Mouse (Mus musculus) left cerebral cortex, adult 2 months (tissue): ENCODE data around the gene Nup107. TPM values are rescaled to one million over a fixed set of nuclear protein-coding genes. Genes with fewer than 3 reads are reported as not detected.
"Not testable (repeated sequence)": the region's sequence is repeated elsewhere in the genome, so short reads cannot be mapped to it uniquely, and the experiment has no call there.

Experiments
- DNase-seq, 2 experiments: peaks; one replicate each; pipeline ENCODE4 v3.0.0; 2021 to 2022; ENCODE audit warnings: low spot score in 2 of 2, mixed read lengths in 1 of 2; ENCODE audit errors: extremely low spot score in 1 of 2
- H3K27ac ChIP-seq: fragments of 200-600 bp; 2 replicates; pipeline ENCODE4 v1.8.1; 2022
- H3K4me3 ChIP-seq: fragments of 200-600 bp; 2 replicates; pipeline ENCODE4 v1.8.1; 2022
- CTCF ChIP-seq: fragments of 200-600 bp; IDR thresholded peaks from 2 replicates; pipeline ENCODE4 v1.8.1; 2022; ENCODE audit warnings: antibody characterized with exemption, mild to moderate bottlenecking, moderate library complexity
- intact Hi-C: fragments of 180-260 bp; cut with DNase I; formaldehyde crosslinking; loops from one replicate; pipeline ENCODE4 v1.15.1; 2025
- total RNA-seq, 2 experiments: library from RNA; stranded (reverse); gene quantifications; 2 replicates each; pipeline ENCODE4 v1.2.3; 2021

Gene Nup107
- total RNA-seq, 2 experiments from 2014 or later, result 13.4 to 15.9 TPM

GRCm38 (mm10) chr10:117766111-117766895 is 26.2 kb downstream of the Nup107 start:
- no peak for DNase-seq
- no peak for TF ChIP-seq CTCF
- intact Hi-C loops, result no loop called here
- Histone ChIP-seq H3K27ac (no peak overlapping the region), H3K4me3 (no peak overlapping the region)

- intact Hi-C loops, result no loop called here
- no peak overlapping the region for H3K4me3 ChIP-seq
- DNase-seq, result no peak
- no peak for TF ChIP-seq CTCF
- H3K27ac ChIP-seq, result no peak overlapping the region
These were observed 27.2 kb downstream of the Nup107 start for GRCm38 (mm10) chr10:117765116-117765894.

- DNase-seq, result no peak
- TF ChIP-seq CTCF, result no peak
- Histone ChIP-seq H3K4me3 (no peak overlapping the region), H3K27ac (no peak overlapping the region)
- intact Hi-C loops, result no loop called here
These were observed 27.9 kb downstream of the Nup107 start for GRCm38 (mm10) chr10:117764598-117764997.

- Histone ChIP-seq H3K27ac (no peak overlapping the region), H3K4me3 (no peak overlapping the region)
- no peak for TF ChIP-seq CTCF
- DNase-seq, result no peak
- intact Hi-C loops, result no loop called here
These were observed 28.8 kb downstream of the Nup107 start for GRCm38 (mm10) chr10:117763588-117764190.

- intact Hi-C loops, result no loop called here
- no peak overlapping the region for H3K27ac ChIP-seq
- H3K4me3 ChIP-seq, result no peak overlapping the region
- TF ChIP-seq CTCF, result no peak
- no peak for DNase-seq
These were observed 29.5 kb downstream of the Nup107 start for GRCm38 (mm10) chr10:117762966-117763365.

- no peak for TF ChIP-seq CTCF
- no peak for DNase-seq
- H3K4me3 ChIP-seq, result no peak overlapping the region
- intact Hi-C loops, result no loop called here
- H3K27ac ChIP-seq, result no peak overlapping the region
These were observed 30.1 kb downstream of the Nup107 start for GRCm38 (mm10) chr10:117762281-117762830.

- intact Hi-C loops, result no loop called here
- Histone ChIP-seq H3K27ac (no peak overlapping the region), H3K4me3 (no peak overlapping the region)
- no peak for TF ChIP-seq CTCF
- no peak for DNase-seq
These were observed 31.0 kb downstream of the Nup107 start for GRCm38 (mm10) chr10:117761551-117761950.

- TF ChIP-seq CTCF, result no peak
- H3K27ac ChIP-seq, result no peak overlapping the region
- intact Hi-C loops, result no loop called here
- no peak overlapping the region for H3K4me3 ChIP-seq
- no peak for DNase-seq
These were observed 31.6 kb downstream of the Nup107 start for GRCm38 (mm10) chr10:117760831-117761335.

- no peak for DNase-seq
- intact Hi-C loops, result no loop called here
- H3K27ac ChIP-seq, result no peak overlapping the region
- TF ChIP-seq CTCF, result no peak
- H3K4me3 ChIP-seq, result no peak overlapping the region
These were observed 32.5 kb downstream of the Nup107 start for GRCm38 (mm10) chr10:117759844-117760630.

- no peak overlapping the region for H3K4me3 ChIP-seq
- intact Hi-C loops, result no loop called here
These were observed 33.5 kb downstream of the Nup107 start for GRCm38 (mm10) chr10:117758749-117759727.

GRCm38 (mm10) chr10:117758344-117758743 is 34.2 kb downstream of the Nup107 start:
- H3K4me3 ChIP-seq, H3K27ac ChIP-seq, DNase-seq, intact Hi-C loops: not testable (repeated sequence)

More at GRCm38 (mm10) chr10:117758749-117759727, 33.5 kb downstream of the Nup107 start:
- TF ChIP-seq CTCF, result no peak
- no peak overlapping the region for H3K27ac ChIP-seq
- DNase-seq, result no peak
